ENCODE assay signal across 21 mouse cellular contexts in the genomic region with DNA sequence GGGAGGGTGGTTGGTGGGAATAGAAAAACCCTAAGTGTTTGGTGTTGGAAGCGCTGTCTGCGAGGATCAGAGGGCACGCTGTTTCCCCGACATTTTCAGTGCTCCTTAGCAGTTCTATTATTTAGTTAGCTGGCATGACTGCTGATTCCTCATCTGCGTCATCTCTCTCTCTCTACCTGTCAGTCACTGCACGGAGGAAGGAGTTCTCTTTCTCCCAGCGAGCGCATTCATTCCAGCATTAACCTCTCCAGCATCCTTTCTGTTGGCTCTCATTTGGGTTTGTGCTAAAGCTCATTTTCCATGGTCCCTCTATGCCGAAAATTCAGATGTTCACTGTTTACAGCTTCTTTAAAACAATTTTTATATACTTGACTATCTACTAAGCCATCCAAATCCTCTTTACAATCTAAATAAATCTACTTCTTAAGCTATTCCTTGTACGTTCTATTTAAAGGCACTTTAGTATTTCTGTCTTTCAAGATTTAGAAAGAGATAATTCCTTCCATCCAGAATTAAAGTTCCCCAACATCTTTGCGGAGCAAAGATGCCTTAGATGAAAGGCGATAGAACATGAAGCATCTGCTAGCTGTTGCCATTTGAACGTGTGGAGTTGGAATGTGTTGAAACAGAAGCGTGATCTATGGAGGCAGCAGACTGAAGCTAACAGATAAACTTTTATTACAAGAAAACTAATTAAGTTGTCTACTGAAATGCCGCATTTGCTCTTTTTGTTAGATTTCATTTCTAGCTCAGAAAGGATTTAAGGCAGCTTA.
DNase-seq lines count a peak whose midpoint lies in the region; ATAC-seq and TF ChIP-seq lines count a peak whose summit lies in the region.
"Had no signal": no experiment of that assay in that cellular context is flagged by ENCODE, and none has a peak within 500 bp of the region (broad histone marks: within the 10 kb centered on the region; RNA-seq: fewer than 3 reads in every experiment).

No protein-coding gene starts in this region.

- no peak for ATAC-seq in hindbrain, embryonic 13.5 days (ENCODE audit: low FRiP score)
- ATAC-seq in kidney, postnatal 0 days (replicated peaks; ENCODE audit: low FRiP score, low read depth): no peak
- no peak for ATAC-seq in stomach, embryonic 16.5 days (ENCODE audit: insufficient read depth, low FRiP score)
- no peak for ATAC-seq in stomach, postnatal 0 days (ENCODE audit: low FRiP score, low TSS enrichment)
- 0 out of 2 replicates have a peak, but pooled peaks have one; percentile 20 for ATAC-seq in midbrain, postnatal 0 days (ENCODE audit: low FRiP score)

- H3K4me2 ChIP-seq in hindbrain, embryonic 13.5 days: no peak overlapping the region
- H3K4me2 ChIP-seq in kidney, postnatal 0 days (ENCODE audit: low read length): no peak overlapping the region
- H3K4me2 ChIP-seq in stomach, embryonic 16.5 days (ENCODE audit: low read depth, low read length): 0 out of 2 replicates have a peak overlapping the region, but pooled peaks have one; percentile 9
- H3K4me2 ChIP-seq in stomach, postnatal 0 days (replicated peaks; ENCODE audit: low read depth): no peak overlapping the region
- peak overlapping the region; percentile 28; the same call in 1 of the 2 replicates for H3K4me2 ChIP-seq in midbrain, postnatal 0 days (ENCODE audit: low read depth, low read length, poor library complexity, severe bottlenecking)
- H3K4me2 ChIP-seq: embryonic facial prominence, embryonic 15.5 days; hindbrain, embryonic 14.5 days had no signal

- H3K36me3 ChIP-seq in hindbrain, embryonic 13.5 days: no peaks in the 10 kb centered on the region
- H3K36me3 ChIP-seq in hindbrain, embryonic 10.5 days: no peaks in the 10 kb centered on the region
- H3K36me3 ChIP-seq in kidney, postnatal 0 days (ENCODE audit: insufficient read depth, low read length): no peaks in the 10 kb centered on the region
- no peaks in the 10 kb centered on the region for H3K36me3 ChIP-seq in stomach, embryonic 16.5 days (ENCODE audit: control insufficient read depth, insufficient read depth, low read length)
- H3K36me3 ChIP-seq in stomach, postnatal 0 days (ENCODE audit: control insufficient read depth, insufficient read depth, low read length): no peaks in the 10 kb centered on the region
- H3K36me3 ChIP-seq in midbrain, postnatal 0 days (ENCODE audit: insufficient read depth, low read length): no peaks in the 10 kb centered on the region
- H3K36me3 ChIP-seq: embryonic facial prominence, embryonic 15.5 days had no signal

- no peak for DNase-seq in hindbrain, embryonic 10.5 days (ENCODE audit: low spot score)
- DNase-seq in kidney, postnatal 0 days (ENCODE audit: low spot score): peak; percentile 89
- no peak for DNase-seq in kidney, postnatal 14 days
- DNase-seq in stomach, postnatal 0 days (ENCODE audit: low spot score): no peak
- DNase-seq in midbrain, postnatal 0 days (ENCODE audit: low spot score): no peak
- no peak for DNase-seq in spleen, postnatal 4 days (ENCODE audit: low spot score in 2 of 2)
- DNase-seq: adrenal gland, adult 2 months; adrenal gland, postnatal 25 days; cerebellum, adult 2 months; cerebellum, postnatal 14 days; embryo, embryonic 11 days; gastrocnemius, postnatal 10 days; heart, adult 18-20 months; heart, postnatal 10 days; heart, postnatal 4 days had no signal

- H3K27me3 ChIP-seq in hindbrain, embryonic 13.5 days: no peaks in the 10 kb centered on the region
- no peaks in the 10 kb centered on the region for H3K27me3 ChIP-seq in hindbrain, embryonic 10.5 days (ENCODE audit: insufficient read depth, poor library complexity, severe bottlenecking)
- H3K27me3 ChIP-seq in kidney, postnatal 0 days (ENCODE audit: insufficient read depth, low read length): no peaks in the 10 kb centered on the region
- H3K27me3 ChIP-seq in stomach, embryonic 16.5 days (ENCODE audit: control insufficient read depth, insufficient read depth, low read length): no peaks in the 10 kb centered on the region
- H3K27me3 ChIP-seq in stomach, postnatal 0 days (ENCODE audit: control insufficient read depth, insufficient read depth, low read length): no peaks in the 10 kb centered on the region
- H3K27me3 ChIP-seq in midbrain, postnatal 0 days (ENCODE audit: insufficient read depth, low read length): no peaks in the 10 kb centered on the region
- H3K27me3 ChIP-seq: embryonic facial prominence, embryonic 15.5 days had no signal

- H3K4me1 ChIP-seq in hindbrain, embryonic 13.5 days (replicated peaks): no peaks in the 10 kb centered on the region
- H3K4me1 ChIP-seq in hindbrain, embryonic 10.5 days (replicated peaks): no peaks in the 10 kb centered on the region
- H3K4me1 ChIP-seq in kidney, postnatal 0 days (replicated peaks; ENCODE audit: insufficient read depth, low read length): no peaks in the 10 kb centered on the region
- no peaks in the 10 kb centered on the region; the same call in 1 of the 2 replicates for H3K4me1 ChIP-seq in stomach, embryonic 16.5 days (ENCODE audit: control insufficient read depth, insufficient read depth, low read length)
- no peaks in the 10 kb centered on the region for H3K4me1 ChIP-seq in stomach, postnatal 0 days (replicated peaks; ENCODE audit: control insufficient read depth, insufficient read depth)
- no peaks in the 10 kb centered on the region for H3K4me1 ChIP-seq in midbrain, postnatal 0 days (ENCODE audit: insufficient read depth, low read length)
- H3K4me1 ChIP-seq: embryonic facial prominence, embryonic 15.5 days; heart, embryonic 10.5 days had no signal

- no peak overlapping the region for H3K27ac ChIP-seq in hindbrain, embryonic 13.5 days
- H3K27ac ChIP-seq in hindbrain, embryonic 10.5 days: no peak overlapping the region
- H3K27ac ChIP-seq in kidney, postnatal 0 days: peak overlapping the region; percentile 36; the same call in 1 of the 2 replicates
- no peak overlapping the region for H3K27ac ChIP-seq in stomach, embryonic 16.5 days (ENCODE audit: low read length)
- H3K27ac ChIP-seq in stomach, postnatal 0 days (replicated peaks): no peak overlapping the region
- no peak overlapping the region for H3K27ac ChIP-seq in midbrain, postnatal 0 days (ENCODE audit: low read depth, low read length)
- H3K27ac ChIP-seq: embryonic facial prominence, embryonic 15.5 days; heart, embryonic 10.5 days; hindbrain, embryonic 14.5 days had no signal

- no peak overlapping the region for H3K4me3 ChIP-seq in hindbrain, embryonic 13.5 days
- no peak overlapping the region for H3K4me3 ChIP-seq in hindbrain, embryonic 10.5 days
- H3K4me3 ChIP-seq in kidney, postnatal 0 days (replicated peaks; ENCODE audit: low read depth, low read length): no peak overlapping the region
- H3K4me3 ChIP-seq in stomach, embryonic 16.5 days (replicated peaks; ENCODE audit: low read length): no peak overlapping the region
- no peak overlapping the region for H3K4me3 ChIP-seq in stomach, postnatal 0 days (ENCODE audit: low read depth, low read length)
- H3K4me3 ChIP-seq in midbrain, postnatal 0 days (ENCODE audit: low read depth, low read length): no peak overlapping the region
- H3K4me3 ChIP-seq: embryonic facial prominence, embryonic 15.5 days; erythroblast, embryonic 14.5 days; heart, embryonic 10.5 days had no signal

- TF ChIP-seq EP300 in stomach, postnatal 0 days (optimal IDR thresholded peaks at IDR 0.05): no peak

- WGBS in hindbrain, embryonic 13.5 days: 78% methylated on average over 15 of the region's 15 CpGs
- WGBS in hindbrain, embryonic 10.5 days: 82% methylated on average over 15 of the region's 15 CpGs
- 61% methylated on average over 15 of the region's 15 CpGs for WGBS in kidney, postnatal 0 days
- WGBS in stomach, embryonic 16.5 days: 61% methylated on average over 15 of the region's 15 CpGs
- 55% methylated on average over 15 of the region's 15 CpGs for WGBS in stomach, postnatal 0 days
- 50% methylated on average over 15 of the region's 15 CpGs for WGBS in midbrain, postnatal 0 days

- peak overlapping the region; percentile 39; the same call in 1 of the 2 replicates for H3K9ac ChIP-seq in hindbrain, embryonic 13.5 days
- H3K9ac ChIP-seq in kidney, postnatal 0 days (ENCODE audit: low read depth, low read length): no peak overlapping the region
- H3K9ac ChIP-seq in stomach, embryonic 16.5 days (ENCODE audit: low read length): no peak overlapping the region
- H3K9ac ChIP-seq in stomach, postnatal 0 days (ENCODE audit: low read length): no peak overlapping the region
- H3K9ac ChIP-seq in midbrain, postnatal 0 days (replicated peaks; ENCODE audit: low read length, poor library complexity, severe bottlenecking): no peak overlapping the region
- H3K9ac ChIP-seq: embryonic facial prominence, embryonic 15.5 days; hindbrain, embryonic 14.5 days had no signal

- H3K9me3 ChIP-seq in hindbrain, embryonic 13.5 days: no peaks in the 10 kb centered on the region
- H3K9me3 ChIP-seq in hindbrain, embryonic 10.5 days: no peaks in the 10 kb centered on the region
- no peaks in the 10 kb centered on the region for H3K9me3 ChIP-seq in kidney, postnatal 0 days (replicated peaks; ENCODE audit: low read length)
- no peaks in the 10 kb centered on the region for H3K9me3 ChIP-seq in stomach, embryonic 16.5 days (replicated peaks; ENCODE audit: control insufficient read depth, low read length)
- H3K9me3 ChIP-seq in stomach, postnatal 0 days (ENCODE audit: control insufficient read depth, low read length): no peaks in the 10 kb centered on the region
- no peaks in the 10 kb centered on the region for H3K9me3 ChIP-seq in midbrain, postnatal 0 days (ENCODE audit: low read length)
- H3K9me3 ChIP-seq: embryonic facial prominence, embryonic 15.5 days; heart, embryonic 10.5 days had no signal

- TF ChIP-seq CTCF in kidney, postnatal 0 days (IDR thresholded peaks at IDR 0.05; ENCODE audit: low read depth): no peak
- no peak for TF ChIP-seq CTCF in stomach, postnatal 0 days (IDR thresholded peaks at IDR 0.05; ENCODE audit: low read depth)
- TF ChIP-seq CTCF in midbrain, postnatal 0 days (IDR thresholded peaks at IDR 0.05): no peak

Comparison
In these comparisons a context has a peak if more than half of its experiments do, and no peak if none do; other contexts are left out.
1. H3K4me2 ChIP-seq: peak in stomach, embryonic 16.5 days (single experiment) and midbrain, postnatal 0 days (single experiment); none in hindbrain, embryonic 13.5 days (single experiment), kidney, postnatal 0 days (single experiment) and stomach, postnatal 0 days (single experiment).